Mouse (Mus musculus): ENCODE results near the gene Rfx7.

The Rfx7 gene

DNA sequence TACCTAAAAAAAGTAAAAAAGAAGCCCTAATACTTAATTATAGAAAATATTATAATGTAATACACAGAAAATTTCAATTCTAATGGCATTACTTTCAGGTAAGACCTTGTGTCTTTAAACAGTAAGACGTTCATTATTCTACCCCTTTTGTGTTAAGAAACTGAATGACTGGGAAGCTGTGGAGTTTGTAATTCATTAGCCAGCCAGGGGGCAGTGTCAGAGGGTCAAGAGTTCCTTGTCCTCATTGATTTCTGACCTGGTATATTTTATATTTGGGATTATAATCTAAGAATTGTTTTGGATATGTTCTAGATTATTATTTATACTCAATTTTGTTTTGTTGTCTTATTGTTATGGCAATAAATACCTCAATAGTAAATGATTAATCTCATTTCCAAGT, 5.0 kb downstream of the Rfx7 start:
- peak; percentile 32 for DNase-seq (ENCODE audit: low read depth, low spot score)

DNA sequence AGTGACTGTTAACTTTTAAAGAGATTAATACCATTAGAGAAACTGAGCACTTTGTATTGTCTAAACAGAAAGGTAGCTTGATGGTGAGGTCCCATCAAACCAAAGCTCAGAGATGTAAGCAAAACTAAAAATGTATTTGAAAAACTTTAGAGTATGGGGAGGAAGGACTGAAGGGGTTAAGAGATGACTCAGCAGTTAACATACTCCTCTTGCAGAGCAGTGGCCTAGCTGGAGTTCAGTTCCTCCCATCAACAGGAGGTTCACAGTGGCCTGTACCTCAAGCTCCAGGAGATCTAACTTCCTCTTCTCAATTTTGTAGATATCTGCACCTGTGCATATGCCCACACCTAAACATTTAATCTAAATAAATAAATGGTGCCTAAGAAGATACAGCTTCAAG, 11.6 kb downstream of the Rfx7 start:
- peak; percentile 36 for DNase-seq (ENCODE audit: low read depth, low spot score)

DNA sequence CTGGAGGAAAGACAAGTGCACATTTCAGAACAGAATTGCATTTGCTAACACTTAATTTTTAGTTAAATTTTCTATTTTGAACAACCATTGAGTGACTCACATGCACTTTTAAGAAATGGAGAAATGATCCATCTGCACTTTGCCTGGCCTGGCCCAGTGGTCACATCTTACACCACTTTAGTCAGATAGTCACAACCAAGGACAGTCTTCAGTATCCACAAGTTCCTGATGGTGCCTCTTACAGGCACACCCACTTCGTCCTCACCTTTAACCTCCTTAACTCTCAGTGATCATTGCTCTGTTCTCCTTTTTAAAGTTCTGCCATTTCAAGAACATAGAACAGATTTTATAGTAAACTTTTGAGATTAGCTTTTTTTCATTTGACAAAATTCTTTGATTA, 26.7 kb downstream of the Rfx7 start:
- no peak for DNase-seq (ENCODE audit: low read depth, low spot score)

DNA sequence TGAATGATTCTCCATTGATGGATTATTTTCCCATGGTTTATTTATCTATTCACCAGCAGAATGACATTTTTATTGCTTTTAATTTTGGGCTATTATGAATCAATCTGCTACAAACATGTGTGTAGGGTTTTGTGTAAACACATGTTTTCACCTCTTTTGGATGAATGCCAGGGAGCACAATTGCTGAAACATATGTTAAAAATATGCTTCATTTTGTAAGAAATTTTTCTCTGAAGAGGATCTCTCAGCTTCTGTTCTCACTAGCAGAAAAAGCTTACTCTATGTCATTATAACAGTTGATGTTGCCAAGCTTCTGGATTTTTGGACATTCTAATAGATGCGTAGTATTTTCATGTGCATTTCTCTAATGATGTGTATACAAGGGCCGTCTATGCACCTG, 28.3 kb downstream of the Rfx7 start:
- DNase-seq (ENCODE audit: low read depth, low spot score), result no peak

DNA sequence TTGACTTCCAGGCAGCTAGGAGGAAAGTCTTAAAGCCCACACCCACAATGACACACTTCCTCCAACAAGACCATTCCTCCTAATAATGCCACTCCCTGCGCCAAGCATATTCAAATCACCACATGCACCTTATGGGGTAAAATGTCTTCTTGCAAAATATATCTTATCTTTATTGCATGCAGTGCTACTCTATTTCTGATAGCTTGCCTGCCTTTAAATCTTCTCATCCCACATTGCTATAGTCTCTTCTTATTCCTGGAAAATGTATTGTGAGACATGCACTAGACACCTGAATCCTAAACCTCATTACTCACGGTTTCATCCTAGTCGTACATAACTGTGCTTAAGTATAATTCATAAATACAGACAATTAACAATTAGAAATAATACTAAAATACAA, 31.2 kb downstream of the Rfx7 start:
- no peak for DNase-seq (ENCODE audit: low read depth, low spot score)

GRCm38 (mm10) chr9:72567116-72567515, 35.1 kb downstream of the Rfx7 start:
- DNase-seq (ENCODE audit: low read depth, low spot score), result no peak

DNA sequence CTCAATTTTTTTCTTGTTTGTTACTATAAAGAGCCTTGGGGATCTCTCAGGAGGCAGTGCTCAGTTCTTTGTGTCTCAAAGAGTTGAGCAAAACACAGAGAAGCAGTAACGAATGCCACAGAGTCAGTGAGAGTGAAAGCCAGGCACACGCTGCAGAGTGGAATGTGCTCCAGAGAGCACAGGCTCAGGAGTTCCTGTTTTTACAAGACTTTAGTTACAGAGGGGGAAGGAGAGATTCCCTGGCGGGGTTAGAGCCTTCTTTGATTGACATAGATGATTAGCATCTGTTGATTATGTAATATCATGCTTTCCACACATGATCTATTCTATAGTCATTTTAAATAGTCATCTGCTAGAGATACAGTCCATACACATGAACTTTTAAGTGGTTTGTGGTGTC, 48.2 kb downstream of the Rfx7 start:
- no peak for DNase-seq (ENCODE audit: low read depth, low spot score)

- peak; percentile 61 for DNase-seq (ENCODE audit: low read depth, low spot score)
Measured at GRCm38 (mm10) chr9:72590861-72591260, 58.8 kb downstream of the Rfx7 start.

DNA sequence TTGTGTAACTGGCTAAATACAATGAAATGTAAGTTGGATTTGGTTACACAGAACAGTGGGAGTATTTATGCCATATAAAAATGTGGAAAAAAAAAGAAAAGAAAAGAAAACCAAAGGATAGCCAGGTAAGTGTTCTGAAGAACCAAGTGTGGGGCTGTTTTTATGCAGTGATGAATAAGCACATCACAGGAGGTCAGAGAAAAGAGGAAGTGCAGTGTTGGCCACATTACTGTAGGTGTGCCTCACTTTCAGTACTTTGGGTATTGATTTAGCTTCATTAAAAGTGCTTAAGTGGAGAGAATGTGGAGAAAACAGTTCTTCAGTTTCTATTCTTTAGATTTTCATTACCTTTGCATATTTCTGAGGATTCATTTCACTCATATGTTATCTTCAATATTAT, 60.0 kb downstream of the Rfx7 start:
- peak; percentile 71 for DNase-seq (ENCODE audit: low read depth, low spot score)

DNA sequence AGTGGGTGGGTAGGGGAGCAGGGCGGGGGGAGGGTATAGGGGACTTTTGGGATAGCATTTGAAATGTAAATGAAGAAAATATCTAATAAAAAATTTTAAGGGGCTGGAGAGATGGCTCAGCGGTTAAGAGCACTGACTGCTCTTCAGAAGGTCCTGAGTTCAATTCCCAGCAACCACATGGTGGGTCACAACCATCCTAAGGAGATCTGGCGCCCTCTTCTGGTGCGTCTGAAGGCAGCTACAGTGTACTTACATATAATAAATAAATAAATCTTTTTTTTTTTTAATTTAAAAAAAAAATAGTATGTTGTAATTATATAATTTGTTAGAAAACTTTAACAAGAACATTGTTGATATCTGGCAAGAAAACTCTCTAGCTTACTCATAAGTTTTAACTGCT, 62.6 kb downstream of the Rfx7 start:
- DNase-seq (ENCODE audit: low read depth, low spot score), result peak; percentile 67

DNA sequence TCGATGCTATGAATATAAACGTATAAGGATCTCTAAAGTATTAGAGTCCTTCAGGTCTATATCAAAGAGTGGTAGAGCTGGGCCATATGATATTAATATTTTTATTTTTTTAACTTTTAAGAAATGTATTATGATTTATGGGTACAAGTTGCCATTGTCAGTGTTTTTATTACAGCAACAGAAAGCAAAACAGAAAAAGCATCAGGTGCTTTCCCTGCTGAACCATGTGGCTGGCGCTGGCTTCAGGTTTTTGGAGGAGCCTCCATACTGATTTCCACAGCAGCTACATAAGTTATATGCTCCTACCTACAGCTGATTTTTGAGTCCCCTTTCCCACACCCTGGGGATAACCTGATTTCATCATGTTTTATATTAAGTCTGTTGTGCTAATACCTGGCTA, 68.1 kb downstream of the Rfx7 start:
- peak; percentile 74 for DNase-seq (ENCODE audit: low read depth, low spot score)

DNA sequence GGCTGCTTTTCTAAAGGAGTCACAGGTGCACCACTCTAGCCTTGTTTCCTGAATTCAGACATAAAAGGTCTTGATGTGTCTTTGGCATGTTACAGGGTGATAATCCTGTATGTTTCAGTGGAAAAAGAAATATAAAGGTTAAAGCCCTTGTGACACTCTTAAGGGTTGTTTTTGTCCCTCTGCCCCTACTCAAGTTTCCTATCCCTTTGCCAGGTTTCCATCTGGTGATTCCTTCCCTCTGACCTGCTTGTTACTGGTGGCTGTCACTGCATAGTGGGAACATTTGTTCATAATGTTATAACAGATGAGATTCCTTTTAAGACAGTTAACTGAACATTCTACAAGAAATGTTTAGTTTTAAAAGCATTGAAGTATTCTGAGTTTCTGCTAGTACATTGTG, 77.7 kb downstream of the Rfx7 start:
- no peak for DNase-seq (ENCODE audit: low read depth, low spot score)

DNA sequence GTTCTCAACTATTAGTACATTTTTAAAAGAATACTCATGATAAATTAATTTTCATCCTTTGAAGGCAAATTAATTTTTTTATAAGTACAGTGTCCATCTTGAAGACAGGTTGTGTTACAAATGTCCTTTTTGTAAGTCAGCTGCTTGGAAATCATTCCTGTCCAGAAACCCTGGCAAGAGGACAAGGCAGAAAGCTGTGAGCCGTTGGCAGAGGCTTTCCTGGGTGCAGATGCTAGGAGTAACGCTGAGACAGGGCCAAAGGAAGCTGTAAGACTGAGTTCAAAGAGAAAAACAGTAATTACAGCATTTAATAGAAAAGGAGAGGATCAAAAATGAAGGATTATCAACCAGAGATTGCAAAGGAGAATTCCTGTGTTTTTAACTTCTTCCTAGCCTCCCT, 81.8 kb downstream of the Rfx7 start:
- no peak for DNase-seq (ENCODE audit: low read depth, low spot score)

- no peak for DNase-seq (ENCODE audit: low read depth, low spot score)
Measured at GRCm38 (mm10) chr9:72614786-72615480, 82.9 kb downstream of the Rfx7 start.

GRCm38 (mm10) chr9:72618037-72618436, 86.0 kb downstream of the Rfx7 start:
- DNase-seq (ENCODE audit: low read depth, low spot score), result no peak

DNA sequence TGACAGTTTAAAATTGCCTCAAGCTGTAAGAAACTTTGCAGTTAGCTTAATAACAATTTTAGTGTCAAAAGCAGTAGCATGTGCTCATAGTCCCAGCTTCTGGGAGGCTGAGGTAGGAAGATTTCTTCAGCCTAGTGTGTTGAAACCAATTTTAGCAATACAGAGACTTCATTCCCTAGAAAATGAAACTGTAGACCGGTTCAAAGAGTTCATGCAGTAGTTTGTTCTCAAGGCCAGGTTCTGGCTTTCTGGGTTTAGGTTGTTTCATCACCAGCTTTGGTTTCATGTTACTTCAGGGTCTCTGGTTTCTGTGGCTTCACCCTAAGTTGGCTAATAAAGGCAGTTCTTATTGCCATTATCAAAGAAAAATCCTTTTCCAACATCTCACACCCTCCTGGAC, 91.6 kb downstream of the Rfx7 start:
- no peak for DNase-seq (ENCODE audit: low read depth, low spot score)

GRCm38 (mm10) chr9:72627598-72627997, 95.6 kb downstream of the Rfx7 start:
- no peak for DNase-seq (ENCODE audit: low read depth, low spot score)

- DNase-seq (ENCODE audit: low read depth, low spot score), result no peak
Measured at GRCm38 (mm10) chr9:72628591-72628990, 96.6 kb downstream of the Rfx7 start.

DNA sequence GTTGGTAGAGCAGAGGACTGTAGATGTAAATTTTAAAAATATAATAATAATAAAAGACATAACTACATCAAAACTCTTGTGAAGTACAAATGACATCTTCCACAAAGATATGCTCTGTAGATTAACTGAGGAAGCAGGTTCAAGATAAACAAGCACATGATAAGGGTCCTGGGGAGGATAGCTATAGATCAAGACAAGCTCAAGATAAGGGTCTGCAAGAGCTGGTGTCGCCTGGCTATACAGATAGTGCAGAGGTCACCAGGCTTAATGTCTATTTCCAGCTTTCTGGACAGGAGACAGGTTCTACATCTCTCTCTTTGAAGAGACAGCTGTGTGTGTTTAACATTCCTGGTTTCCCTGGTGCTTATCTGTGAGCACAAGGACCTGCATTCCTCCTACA, 100.2 kb downstream of the Rfx7 start:
- DNase-seq (ENCODE audit: low read depth, low spot score), result no peak

DNA sequence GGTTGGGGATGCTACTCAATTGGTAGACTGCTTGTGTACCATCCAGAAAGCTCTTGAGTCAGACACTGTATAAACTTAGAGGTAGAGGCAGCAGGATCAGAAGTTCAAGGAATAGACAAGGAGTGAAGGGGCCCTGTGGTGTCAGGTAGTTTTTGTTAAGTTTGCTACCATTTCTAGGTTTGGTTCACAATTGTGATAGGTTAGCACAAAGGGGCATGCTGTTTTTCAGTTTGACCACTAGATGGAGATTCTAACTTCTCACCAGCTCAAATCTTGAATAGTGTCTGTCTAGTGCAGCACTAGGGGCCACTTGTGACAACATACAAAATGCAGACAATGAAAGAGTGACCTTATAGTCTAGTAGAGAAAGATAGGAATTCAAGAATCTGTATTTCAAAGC, 103.1 kb downstream of the Rfx7 start:
- peak; percentile 62 for DNase-seq (ENCODE audit: low read depth, low spot score)

GRCm38 (mm10) chr9:72636547-72636946, 104.5 kb downstream of the Rfx7 start:
- DNase-seq (ENCODE audit: low read depth, low spot score), result no peak

DNA sequence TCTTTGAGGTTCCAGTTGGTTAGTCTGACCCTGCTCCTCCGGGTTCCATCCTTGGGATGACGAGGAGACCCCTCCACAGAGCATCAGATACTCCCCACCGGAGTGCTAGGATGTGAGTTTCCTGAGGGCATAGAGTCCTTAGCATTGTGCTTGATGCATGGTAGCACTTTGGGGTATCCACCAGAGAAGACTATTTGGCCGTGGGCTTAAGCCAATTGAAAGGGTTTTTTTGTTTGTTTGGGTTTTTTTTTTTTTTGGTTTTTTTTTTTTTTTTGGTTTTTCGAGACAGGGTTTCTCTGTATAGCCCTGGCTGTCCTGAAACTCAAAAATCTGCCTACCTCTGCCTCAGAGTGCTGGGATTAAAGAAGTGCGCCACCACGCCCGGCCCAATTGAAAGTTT, 105.2 kb downstream of the Rfx7 start:
- DNase-seq (ENCODE audit: low read depth, low spot score), result no peak

GRCm38 (mm10) chr9:72638951-72639842, 107.2 kb downstream of the Rfx7 start:
- no peak for DNase-seq (ENCODE audit: low read depth, low spot score)

Data from A20 (cell line).